Mouse (Mus musculus) liver, postnatal 0 days (tissue): Measurements from ENCODE around the gene Ccdc24.

Experiments used
- CTCF ChIP-seq: sonication (generic); IDR thresholded peaks from 2 replicates; pipeline ENCODE4 v1.5.1; 2016; ENCODE audit warnings: antibody characterized with exemption, low read depth
- EP300 ChIP-seq: IDR thresholded peaks from 2 replicates; pipeline ENCODE4 v1.6.1; 2016; ENCODE audit warnings: antibody characterized with exemption, low read depth, mild to moderate bottlenecking

DNA sequence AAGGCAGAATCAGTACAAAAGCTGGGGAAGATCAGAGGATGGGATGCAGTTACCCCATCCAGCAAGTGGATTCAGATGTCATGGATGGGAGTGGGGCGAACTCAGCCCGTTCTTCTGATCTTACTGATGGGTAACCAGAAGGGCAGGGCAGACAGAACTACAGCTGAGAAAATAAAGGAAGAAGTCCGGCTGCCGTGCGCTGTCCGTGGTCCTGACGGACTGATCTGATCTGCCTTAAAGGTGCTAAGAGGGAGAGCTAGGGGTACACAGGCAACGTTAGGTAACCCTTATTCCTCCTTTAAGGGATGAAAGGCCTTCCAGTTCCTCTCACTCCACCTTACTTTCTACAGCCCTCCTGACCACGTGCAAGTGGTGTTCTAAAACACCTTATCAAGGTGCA, 21.0 kb upstream of the Ccdc24 start:
- TF ChIP-seq CTCF: no peak
- no peak for TF ChIP-seq EP300
